13 mouse cellular contexts compared by ENCODE assay signal in the genomic region with DNA sequence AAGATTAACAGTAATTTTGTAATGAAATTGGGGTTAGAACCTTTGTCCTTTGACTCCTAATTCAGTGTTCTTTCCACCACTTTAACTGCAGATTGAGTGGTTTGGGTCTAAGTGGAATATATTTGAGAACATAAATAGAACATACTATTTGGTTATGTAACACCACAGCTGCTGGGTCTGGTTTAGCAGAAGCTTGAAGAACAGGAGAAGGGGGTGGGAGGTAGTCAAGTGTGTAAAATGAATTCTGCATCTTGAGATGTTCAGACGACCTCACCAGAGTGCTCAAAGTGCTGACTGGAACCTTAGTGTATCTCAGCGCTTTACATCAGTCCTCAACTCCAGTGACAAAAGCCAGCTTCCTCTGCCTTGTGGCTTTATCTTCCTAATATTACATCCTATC.
"Had no signal": no experiment of that assay in that cellular context is flagged by ENCODE, and none has a peak within 500 bp of the region (broad histone marks: within the 10 kb centered on the region; RNA-seq: fewer than 3 reads in every experiment).

No protein-coding gene starts in this region.

- ATAC-seq: midbrain, embryonic 16.5 days had no signal

- DNase-seq: lung, embryonic 14.5 days; lung, postnatal 10 days; lung, postnatal 4 days; midbrain, embryonic 14.5 days; retina, postnatal 1 day; right cerebral cortex, adult 18-20 months; right cerebral cortex, postnatal 25 days; right cerebral cortex, postnatal 4 days; spleen, adult 18-20 months; thymus, adult 18-20 months; thymus, postnatal 14 days; thymus, postnatal 36 days had no signal
